Mouse (Mus musculus) testis, adult 2 months (tissue): Measurements from ENCODE around the gene Trp53rkb. TPM values are rescaled to one million over a fixed set of nuclear protein-coding genes. Genes with fewer than 3 reads are reported as not detected.

ENCODE experiments used
- H3K27ac ChIP-seq: fragments of 200-500 bp; 2 replicates; pipeline ENCODE4 v1.5.1; 2012; ENCODE audit warnings: low read depth, low read length; ENCODE audit not compliant: control insufficient read depth, insufficient read depth
- H3K27me3 ChIP-seq: fragments of 200-500 bp; 2 replicates; pipeline ENCODE4 v1.6.1; 2012; ENCODE audit warnings: mild to moderate bottlenecking, low read length, moderate library complexity; ENCODE audit not compliant: control insufficient read depth, insufficient read depth
- H3K36me3 ChIP-seq: fragments of 200-500 bp; 2 replicates; pipeline ENCODE4 v1.6.1; 2012; ENCODE audit warnings: mild to moderate bottlenecking, low read length; ENCODE audit not compliant: control insufficient read depth, insufficient read depth
- H3K4me1 ChIP-seq: fragments of 200-500 bp; 2 replicates; pipeline ENCODE4 v1.6.1; 2012; ENCODE audit warnings: low read length; ENCODE audit not compliant: control insufficient read depth, insufficient read depth
- H3K4me3 ChIP-seq: fragments of 200-500 bp; 2 replicates; pipeline ENCODE4 v1.5.1; 2012; ENCODE audit warnings: low read depth, mild to moderate bottlenecking, low read length, moderate library complexity, mixed read lengths; ENCODE audit not compliant: control insufficient read depth
- CTCF ChIP-seq: fragments of 200-500 bp; IDR thresholded peaks from 2 replicates; pipeline ENCODE4 v1.5.1; 2012; ENCODE audit warnings: low read depth, mild to moderate bottlenecking, inconsistent platforms, low read length, moderate library complexity; ENCODE audit not compliant: control insufficient read depth, insufficient read depth, insufficient replicate concordance
- POLR2A ChIP-seq: fragments of 200-500 bp; IDR thresholded peaks from 2 replicates; pipeline ENCODE4 v1.6.1; 2012; ENCODE audit warnings: low read depth, mild to moderate bottlenecking, inconsistent platforms, low read length, moderate library complexity; ENCODE audit not compliant: control insufficient read depth
- polyA plus RNA-seq: library from polyadenylated mRNA; depleted of rRNA; stranded (reverse); fragments of >200 nt; gene quantifications from 2 replicates; pipeline ENCODE4 v1.2.3, GENCODE M21; 2012

Gene Trp53rkb
- polyA plus RNA-seq, 1 experiment = 31.2 TPM

- Histone ChIP-seq H3K27ac (no peak overlapping the region), H3K4me1 (peaks cover 5% of the 10 kb centered on the region; the same call in 1 of the 2 replicates), H3K4me3 (peak overlapping the region; percentile 31; the same call in 1 of the 2 replicates), H3K27me3 (no peaks in the 10 kb centered on the region), H3K36me3 (no peaks in the 10 kb centered on the region)
- TF ChIP-seq POLR2A (no peak), CTCF (no peak)
These were observed 14.5 kb downstream of the Trp53rkb start for GRCm38 (mm10) chr2:166806813-166807212.

GRCm38 (mm10) chr2:166809499-166809898 lies 17.2 kb downstream of the Trp53rkb start:
- no peaks in the 10 kb centered on the region for H3K36me3 ChIP-seq
- H3K4me1 ChIP-seq = peaks cover 2% of the 10 kb centered on the region; the same call in 1 of the 2 replicates
- H3K27me3 ChIP-seq = no peaks in the 10 kb centered on the region
- H3K4me3 ChIP-seq = no peak overlapping the region
- no peak overlapping the region for H3K27ac ChIP-seq
- TF ChIP-seq POLR2A (no peak), CTCF (no peak)

GRCm38 (mm10) chr2:166810821-166811220 lies 18.5 kb downstream of the Trp53rkb start:
- Histone ChIP-seq H3K4me1 (peaks cover 2% of the 10 kb centered on the region; the same call in 1 of the 2 replicates), H3K4me3 (no peak overlapping the region), H3K27ac (no peak overlapping the region), H3K36me3 (no peaks in the 10 kb centered on the region), H3K27me3 (no peaks in the 10 kb centered on the region)
- no peak for TF ChIP-seq POLR2A
- TF ChIP-seq CTCF = no peak

- Histone ChIP-seq H3K4me1 (no peaks in the 10 kb centered on the region; the same call in 1 of the 2 replicates), H3K4me3 (no peak overlapping the region), H3K27ac (no peak overlapping the region), H3K27me3 (no peaks in the 10 kb centered on the region), H3K36me3 (no peaks in the 10 kb centered on the region)
- no peak for TF ChIP-seq POLR2A
- no peak for TF ChIP-seq CTCF
These were observed 26.3 kb downstream of the Trp53rkb start for GRCm38 (mm10) chr2:166818463-166819143.

- no peak for TF ChIP-seq POLR2A
- no peak for TF ChIP-seq CTCF
- Histone ChIP-seq H3K27ac (no peak overlapping the region), H3K4me1 (no peaks in the 10 kb centered on the region; the same call in 1 of the 2 replicates), H3K4me3 (no peak overlapping the region), H3K36me3 (no peaks in the 10 kb centered on the region), H3K27me3 (no peaks in the 10 kb centered on the region)
These were observed 27.5 kb downstream of the Trp53rkb start for GRCm38 (mm10) chr2:166819849-166820248.

- H3K4me3 ChIP-seq = no peak overlapping the region
- TF ChIP-seq POLR2A = no peak
- no peak for TF ChIP-seq CTCF
- no peak overlapping the region for H3K27ac ChIP-seq
- no peaks in the 10 kb centered on the region for H3K27me3 ChIP-seq
- no peaks in the 10 kb centered on the region; the same call in 1 of the 2 replicates for H3K4me1 ChIP-seq
- no peaks in the 10 kb centered on the region for H3K36me3 ChIP-seq
These were observed 28.5 kb downstream of the Trp53rkb start for GRCm38 (mm10) chr2:166820844-166821243.

- no peak for TF ChIP-seq CTCF
- TF ChIP-seq POLR2A = no peak
- no peaks in the 10 kb centered on the region for H3K36me3 ChIP-seq
- no peak overlapping the region for H3K4me3 ChIP-seq
- H3K27ac ChIP-seq = no peak overlapping the region
- no peaks in the 10 kb centered on the region for H3K27me3 ChIP-seq
- H3K4me1 ChIP-seq = no peaks in the 10 kb centered on the region; the same call in 1 of the 2 replicates
These were observed 29.1 kb downstream of the Trp53rkb start for GRCm38 (mm10) chr2:166821406-166821805.
